Mouse (Mus musculus): ENCODE measurements around the gene Atg13.
A peak's percentile ranks its signal among the peaks of the same experiment; 100 is the strongest.

Atg13 gene

DNA sequence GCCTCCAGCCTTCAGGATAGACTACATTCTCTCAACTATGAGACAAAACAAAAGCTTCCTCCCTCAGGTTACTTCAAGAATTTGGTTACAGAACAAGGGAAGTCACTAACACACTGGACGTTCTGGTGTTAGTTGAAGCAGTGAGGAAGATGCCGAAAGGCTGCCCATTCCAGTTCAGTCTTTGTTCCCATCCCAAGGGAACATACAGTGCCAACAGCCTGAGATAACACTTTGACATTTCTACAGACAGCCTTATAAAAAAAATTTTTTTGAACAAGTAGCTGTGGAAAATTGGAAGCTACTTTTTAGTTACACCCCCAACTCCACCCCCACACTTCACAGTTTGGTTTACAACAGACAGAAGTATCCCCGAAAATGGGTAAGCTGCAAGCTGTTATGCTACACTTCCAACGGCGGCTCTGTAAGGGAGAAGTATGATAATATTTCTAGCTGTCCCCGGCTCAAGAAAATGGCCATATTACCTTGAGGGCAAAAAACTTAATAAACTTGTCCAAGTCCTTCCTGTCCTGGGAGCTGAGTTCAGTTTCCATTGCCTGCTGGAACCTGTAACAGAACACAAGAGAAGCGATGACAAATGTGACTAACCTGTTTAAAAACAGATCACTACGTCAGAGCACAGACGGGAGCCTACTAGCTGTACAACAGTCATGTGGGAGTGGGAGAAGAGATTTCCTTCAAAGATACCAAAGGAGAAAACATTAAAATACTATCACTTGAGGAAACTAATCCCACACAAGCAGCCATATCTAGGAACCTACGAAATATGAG is 14.7 kb downstream of the Atg13 start:
- no peak for DNase-seq (ENCODE audit: low read depth, low spot score)

DNA sequence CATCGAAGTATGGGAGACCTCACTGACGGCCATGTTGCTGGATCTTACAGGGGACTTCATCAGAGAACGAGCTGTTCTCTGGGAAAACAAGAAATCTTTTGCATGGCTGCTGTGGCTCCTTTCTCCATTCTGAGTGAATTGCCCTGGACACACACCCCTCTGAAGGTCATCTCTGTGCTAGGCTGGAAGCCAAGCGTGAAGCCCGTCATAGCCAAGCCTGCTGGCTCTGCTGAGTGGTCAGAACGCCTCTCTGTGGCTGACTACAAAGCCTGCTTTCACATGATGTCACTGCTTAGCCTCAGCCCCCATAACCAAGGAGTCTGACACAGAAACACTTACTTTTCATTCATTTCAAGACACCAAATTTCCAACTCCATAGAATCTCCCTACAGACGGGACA is 20.9 kb downstream of the Atg13 start:
- no peak for DNase-seq (ENCODE audit: low read depth, low spot score)

DNA sequence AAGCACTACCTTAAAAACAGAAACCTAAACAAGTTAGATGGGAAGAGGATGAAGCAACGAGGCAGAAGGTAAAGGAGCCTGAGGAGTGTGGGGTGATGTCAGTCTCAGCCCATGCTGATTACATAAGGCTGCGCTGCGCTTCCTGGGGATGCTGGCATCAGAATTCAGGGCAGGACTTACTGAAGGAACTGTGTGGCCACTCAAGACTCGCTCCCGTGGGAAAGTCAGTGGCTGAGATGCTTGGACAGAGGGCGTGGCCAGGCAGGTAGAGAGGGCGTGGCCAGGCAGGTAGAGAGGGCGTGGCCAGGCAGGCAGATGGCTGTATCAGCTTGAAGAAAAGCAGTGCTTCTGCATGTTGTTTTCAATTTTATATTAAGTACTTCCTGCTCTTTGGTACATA is 26.5 kb downstream of the Atg13 start:
- DNase-seq (ENCODE audit: low read depth, low spot score), result no peak

DNA sequence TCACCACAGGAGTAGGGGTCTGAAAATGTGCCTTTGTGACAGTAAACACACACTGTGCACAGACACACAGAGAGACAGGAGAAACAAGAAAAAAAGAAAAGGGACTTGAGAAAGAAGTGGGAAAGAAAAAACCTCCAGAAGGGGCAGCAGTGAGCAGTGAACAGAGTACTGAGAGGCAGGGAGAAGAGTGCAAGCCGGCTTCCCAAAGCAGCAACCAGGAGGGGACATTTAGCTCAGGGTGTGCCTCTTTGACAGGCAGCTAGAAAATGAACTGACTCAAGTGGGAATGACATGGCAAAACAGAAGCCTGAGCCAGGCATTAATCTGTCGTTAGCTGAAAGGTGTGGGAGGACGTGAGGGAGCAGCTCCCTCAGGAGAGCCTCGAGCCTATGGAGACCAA is 27.5 kb downstream of the Atg13 start:
- DNase-seq (ENCODE audit: low read depth, low spot score), result no peak

DNA sequence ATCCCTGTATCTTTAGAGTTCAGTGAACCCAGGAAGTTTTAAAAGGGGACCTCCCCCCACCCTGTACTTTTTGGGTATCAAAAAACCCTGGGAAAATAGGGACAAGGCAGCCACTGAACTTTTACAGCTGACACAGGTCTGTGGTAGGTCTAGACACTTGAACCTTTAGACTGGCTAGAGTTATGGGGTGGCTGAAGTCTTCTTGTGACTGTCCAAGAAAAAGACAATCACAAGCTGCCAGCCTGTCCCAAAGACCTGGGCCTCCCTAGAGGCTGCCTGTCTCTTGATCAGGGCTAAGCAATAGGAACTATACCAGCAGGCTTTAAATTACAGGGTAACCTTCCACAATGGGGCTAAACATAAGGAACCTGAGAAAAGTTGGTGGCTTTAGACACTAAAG is 33.4 kb downstream of the Atg13 start:
- DNase-seq (ENCODE audit: low read depth, low spot score), result no peak

DNA sequence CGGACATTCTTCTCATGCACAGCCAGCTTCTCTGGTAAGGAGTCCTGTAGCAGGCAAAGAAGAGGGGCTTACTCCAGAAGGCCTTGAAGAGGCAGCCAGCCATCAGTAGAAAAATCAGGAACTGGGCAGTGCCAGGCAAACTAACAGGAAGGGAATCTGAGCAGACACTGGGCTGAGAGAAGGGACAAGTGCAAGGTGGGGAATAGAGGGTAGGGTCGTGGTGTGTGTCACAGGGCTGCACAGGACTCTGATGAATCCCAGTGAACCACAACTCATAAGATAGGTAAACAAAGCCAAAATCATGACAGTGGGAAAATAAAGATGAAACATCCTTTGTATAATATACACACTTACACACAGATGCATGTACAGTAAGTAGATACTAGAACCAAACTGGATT is 34.0 kb downstream of the Atg13 start:
- no peak for DNase-seq (ENCODE audit: low read depth, low spot score)

DNA sequence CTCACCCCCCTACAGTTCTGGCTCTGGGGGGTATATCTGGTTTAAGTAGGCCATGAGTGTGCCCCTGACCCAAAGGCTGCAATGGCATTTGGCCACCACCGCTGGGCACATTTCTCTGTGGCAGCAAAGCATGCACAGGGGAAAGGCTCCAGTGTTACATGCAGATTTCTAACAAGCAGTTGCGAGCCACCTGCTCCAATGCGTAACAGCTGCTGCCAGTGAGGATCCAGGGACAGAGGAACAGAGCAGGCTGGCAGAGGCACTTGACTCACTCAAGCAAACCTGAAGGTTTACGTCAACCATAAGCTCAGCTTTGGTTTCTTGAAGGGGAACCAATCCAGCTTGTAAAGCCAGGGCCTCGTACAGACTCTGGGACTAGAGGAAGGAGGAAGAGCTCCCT is 35.5 kb downstream of the Atg13 start:
- DNase-seq (ENCODE audit: low read depth, low spot score), result no peak

DNA sequence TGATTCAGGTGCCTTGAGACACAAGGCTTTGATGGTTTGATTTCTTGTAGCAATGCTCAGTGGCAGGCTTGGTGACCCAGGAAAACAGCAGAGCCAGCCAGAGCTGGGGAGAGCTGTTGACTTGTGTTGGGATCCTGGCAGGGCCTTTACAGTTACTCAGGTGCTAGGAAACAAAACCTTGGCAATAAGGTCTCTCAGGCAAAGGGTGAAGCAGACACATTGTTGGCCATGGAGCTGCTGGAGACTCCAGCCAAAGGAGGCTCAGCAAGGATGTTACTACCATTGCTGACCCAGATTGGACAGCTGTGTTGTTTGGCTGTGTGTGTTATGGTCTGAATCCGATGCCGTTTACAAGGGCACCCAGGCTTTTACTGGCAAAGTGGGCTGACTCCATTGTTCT is 36.8 kb downstream of the Atg13 start:
- no peak for DNase-seq (ENCODE audit: low read depth, low spot score)

DNA sequence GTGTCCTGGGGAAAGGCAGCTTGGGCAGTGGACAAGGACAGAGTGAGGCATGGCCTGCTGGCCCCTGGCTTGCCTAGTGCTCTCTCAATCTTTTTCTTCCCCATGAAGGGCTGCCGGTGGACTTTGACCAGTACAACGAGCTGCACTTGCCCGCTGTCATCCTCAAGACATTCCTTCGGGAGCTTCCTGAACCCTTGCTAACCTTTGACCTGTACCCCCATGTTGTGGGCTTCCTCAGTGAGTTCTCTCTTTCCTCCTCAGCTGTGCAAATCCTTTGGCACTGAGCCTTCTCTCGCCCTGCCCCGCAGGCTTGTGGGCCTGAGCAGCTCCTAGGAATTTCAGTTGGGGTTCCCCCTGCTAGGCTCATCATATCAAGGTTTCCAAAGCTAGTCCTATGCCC is 40.3 kb downstream of the Atg13 start:
- DNase-seq (ENCODE audit: low read depth, low spot score), result no peak

DNA sequence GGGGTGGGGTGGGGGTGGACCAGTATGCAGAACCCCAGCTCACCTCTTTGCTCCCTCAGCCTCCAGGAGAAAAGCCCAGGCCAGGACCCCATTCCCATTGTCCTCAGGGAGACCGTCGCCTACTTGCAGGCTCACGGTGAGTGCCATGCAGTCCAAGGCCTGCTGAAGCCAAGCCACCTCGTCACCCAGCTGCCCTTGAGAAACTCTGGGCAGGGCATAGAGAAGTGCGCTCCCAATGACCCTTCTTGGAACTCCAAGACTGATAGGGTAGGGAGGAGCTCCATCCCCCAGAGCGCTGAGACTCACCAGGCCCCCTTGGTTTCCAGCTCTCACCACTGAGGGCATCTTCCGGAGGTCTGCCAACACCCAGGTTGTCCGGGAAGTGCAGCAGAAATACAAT is 41.0 kb downstream of the Atg13 start:
- no peak for DNase-seq (ENCODE audit: low read depth, low spot score)

DNA sequence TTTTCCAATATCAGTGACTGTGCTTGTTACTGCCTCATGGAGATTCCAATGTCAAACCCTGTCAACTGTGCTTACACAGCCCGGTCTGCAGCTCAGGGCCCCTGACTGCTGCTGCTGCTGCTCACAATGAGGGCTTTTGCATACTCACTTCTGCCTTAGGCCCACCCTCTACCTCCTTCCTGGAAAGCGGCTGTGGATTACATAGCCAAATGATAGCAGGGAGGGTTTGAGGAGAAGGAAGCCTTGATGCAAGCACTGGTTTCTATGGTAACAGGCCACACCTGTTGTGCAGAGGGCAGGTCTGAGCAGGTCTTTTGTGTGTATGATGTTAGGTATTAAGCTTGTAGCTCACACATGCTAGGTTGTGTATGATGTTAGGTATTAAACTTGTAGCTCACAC is 42.6 kb downstream of the Atg13 start:
- no peak for DNase-seq (ENCODE audit: low read depth, low spot score)

DNA sequence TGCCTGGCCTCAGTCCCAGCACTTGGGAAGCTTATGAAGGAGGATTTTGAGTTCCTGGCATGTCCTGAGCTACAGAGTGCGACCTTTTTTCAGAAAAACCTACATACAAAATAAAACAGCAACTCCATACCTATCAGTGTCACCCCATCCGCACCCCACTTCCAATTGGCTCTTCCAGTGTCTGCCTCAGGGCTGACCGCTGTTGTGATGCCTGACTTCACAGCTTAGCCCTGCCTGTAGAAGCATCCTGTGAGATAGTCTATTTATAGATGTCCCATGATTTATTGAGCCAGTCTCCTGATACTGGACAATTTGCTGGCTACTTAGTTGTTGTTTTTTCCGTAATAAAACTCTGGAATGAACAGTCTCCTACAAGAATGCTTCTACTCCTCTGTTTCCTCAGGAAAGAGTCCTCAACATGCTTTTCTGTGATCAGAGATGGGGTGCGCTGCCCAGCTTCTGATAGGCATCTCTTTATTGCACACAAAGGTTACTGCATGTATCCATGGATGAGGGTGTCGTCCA is 43.9 kb downstream of the Atg13 start:
- no peak for DNase-seq (ENCODE audit: low read depth, low spot score)

DNA sequence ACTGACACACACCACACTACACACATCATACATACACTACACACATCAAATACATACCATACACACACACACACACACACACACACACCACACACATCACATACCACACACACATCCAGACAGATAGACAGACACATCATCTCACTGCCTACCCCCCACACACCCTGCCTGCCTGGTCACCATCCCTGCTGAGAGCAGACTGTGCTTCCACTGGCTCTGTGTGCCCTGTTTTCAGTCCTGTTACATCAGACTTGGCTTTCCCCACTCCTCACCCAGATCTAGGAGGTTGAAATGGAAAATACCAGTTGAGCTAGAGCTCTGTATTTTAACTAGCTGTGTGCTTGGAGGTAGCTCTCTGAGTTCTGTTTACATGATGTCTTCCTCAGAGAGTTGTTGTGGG is 45.6 kb downstream of the Atg13 start:
- no peak for DNase-seq (ENCODE audit: low read depth, low spot score)

DNA sequence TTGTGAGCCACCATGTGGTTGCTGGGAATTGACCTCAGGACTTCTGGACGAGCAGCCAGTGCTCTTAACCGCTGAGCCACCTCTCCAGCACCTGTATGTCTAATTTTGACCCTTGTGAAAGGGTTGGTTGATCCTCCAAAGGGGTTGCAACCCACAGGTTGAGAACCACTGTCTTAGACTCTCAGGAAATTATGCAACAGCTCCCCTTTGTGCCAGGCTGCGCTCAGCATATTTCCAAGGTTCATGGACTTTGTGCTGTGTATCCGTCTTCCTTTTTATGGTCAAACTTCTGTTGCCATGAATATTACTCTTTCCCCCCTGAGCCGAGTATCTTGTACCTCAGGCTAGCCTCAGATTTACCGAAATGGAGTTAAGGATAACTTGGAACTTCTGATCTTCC is 49.4 kb downstream of the Atg13 start:
- DNase-seq (ENCODE audit: low read depth, low spot score), result no peak

DNA sequence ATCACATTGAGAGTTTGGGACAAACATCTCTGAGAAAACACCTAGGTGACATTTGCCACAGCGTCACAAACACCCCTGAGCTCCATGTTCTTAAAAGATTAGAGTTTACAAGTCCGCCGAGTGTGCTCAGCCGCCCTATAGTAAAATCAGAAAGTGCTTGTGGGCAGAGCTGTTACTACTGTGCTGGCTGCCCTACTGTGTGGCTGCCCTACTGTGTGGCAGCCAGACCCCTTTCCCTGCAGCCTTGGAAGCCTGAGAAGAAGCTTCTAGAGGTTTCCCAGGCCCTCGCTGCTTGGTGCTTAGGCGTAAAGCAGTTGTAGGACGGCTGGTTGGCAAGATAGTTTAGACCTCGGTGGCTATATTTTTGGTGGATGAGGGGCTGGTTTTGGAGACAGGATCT is 50.7 kb downstream of the Atg13 start:
- no peak for DNase-seq (ENCODE audit: low read depth, low spot score)

DNA sequence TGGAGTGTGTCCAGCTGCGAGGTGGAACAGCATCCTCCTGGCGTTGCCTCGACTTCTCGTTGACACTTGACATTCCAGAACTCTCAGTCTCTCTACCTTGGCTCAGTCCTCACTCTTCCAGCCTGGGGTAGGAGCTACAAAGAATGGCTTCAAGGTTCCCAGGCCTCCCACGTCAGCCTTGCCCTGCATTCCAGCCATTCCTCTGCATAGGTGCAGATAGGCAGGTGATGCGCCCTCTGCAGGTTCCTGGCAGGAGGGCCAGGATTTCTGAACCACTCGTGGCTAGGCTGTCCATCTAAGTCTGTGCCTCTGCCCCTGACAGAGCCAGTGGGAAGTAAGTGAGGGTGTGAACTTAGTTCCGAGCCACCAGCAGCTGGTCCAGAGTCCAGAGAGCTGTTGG is 53.6 kb downstream of the Atg13 start:
- no peak for DNase-seq (ENCODE audit: low read depth, low spot score)

DNA sequence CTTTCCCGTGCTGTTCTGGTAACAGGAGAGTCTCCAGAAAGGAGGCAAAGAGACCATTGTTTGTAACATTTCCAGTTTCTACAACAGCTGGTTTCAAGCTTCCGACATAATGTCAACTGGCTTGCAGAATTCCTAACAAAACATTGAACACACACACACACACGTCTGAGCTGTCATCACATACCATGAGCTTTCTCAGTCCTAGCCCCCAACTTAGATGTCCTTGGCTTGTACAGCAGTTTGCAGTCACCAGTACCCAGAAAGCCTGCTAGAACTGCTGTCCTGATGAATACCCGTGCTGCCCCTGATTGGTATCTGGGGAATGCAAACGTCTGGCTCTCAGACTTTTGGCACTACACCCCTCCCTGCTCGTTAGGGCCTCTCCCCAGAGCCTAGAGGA is 54.5 kb downstream of the Atg13 start:
- no peak for DNase-seq (ENCODE audit: low read depth, low spot score)

DNA sequence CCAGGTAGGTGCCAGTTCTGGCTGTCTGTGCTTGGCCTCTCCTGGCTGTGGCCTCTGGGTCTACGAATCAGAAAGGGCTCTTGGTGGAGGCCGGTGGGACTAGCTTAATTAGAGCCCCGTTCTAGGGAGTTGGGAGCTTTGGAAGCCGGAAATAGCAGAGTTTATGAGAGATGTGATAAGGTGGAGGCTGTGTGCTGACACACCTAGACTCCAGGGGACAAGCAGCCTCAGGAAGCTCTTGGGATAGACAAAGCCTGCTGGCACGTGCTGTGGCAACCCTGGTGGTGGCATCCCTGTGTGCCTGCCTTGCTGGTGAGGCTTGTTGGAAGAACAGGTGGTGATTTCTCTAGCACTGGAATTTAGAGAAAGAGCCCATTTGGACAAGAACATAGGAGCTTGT is 55.0 kb downstream of the Atg13 start:
- DNase-seq (ENCODE audit: low read depth, low spot score), result no peak

DNA sequence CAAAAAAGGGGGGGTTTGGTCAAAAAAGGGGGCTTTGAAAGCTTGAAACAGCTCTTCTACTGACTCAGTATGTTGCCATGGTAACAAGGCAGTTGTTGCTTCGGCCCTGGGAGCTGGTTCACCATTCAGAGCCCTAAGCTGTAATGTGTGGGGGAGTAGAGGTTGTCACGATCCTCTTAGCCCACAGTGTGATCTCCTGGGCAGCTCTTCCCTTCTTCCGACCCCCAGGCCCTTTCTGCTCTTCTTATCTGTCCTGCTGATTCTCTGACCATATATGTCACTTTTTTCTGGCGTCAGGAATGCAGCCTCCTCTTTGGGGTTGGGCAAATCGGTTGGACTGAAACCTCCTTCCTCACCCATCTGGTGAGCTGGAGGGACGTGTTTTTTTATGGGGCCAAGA is 57.5 kb downstream of the Atg13 start:
- DNase-seq (ENCODE audit: low read depth, low spot score), result no peak

DNA sequence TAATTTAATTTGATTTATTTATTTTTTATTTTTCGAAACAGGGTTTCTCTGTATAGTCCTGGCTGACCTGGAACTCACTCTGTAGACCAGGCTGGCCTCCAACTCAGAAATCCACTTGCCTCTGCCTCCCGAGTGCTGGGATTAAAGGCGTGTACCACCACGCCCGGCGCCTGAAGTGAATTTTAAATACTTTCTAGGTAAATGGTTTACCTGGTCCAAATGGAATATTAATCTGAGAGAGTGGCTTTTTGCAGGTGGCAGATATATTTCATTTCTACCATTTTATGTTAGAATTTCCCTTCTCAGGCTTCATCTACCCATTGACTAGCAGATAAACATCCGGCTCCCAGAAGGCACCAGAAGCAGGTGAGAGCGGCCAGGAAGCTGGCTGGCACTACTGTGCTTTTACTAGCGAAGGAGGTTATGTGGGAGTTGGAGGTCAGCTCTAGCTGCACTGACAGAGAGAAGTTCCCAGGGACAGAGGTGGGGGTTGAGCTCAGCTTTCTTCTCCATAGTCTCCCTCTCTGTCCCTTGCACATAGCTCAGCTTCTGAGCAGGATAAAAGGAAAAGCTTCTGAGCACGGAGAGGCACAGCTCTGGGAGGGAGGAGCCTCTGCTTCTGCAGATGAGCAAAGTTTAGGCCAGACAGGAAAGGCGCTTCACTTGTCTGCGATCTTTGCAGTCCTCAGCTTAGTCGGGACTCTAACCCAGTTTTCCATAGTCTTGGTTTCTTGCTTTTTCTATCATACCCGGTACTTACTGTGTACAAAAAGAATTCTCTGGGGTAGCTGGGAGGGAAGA is 58.7 kb downstream of the Atg13 start:
- no peak for DNase-seq (ENCODE audit: low read depth, low spot score)

DNA sequence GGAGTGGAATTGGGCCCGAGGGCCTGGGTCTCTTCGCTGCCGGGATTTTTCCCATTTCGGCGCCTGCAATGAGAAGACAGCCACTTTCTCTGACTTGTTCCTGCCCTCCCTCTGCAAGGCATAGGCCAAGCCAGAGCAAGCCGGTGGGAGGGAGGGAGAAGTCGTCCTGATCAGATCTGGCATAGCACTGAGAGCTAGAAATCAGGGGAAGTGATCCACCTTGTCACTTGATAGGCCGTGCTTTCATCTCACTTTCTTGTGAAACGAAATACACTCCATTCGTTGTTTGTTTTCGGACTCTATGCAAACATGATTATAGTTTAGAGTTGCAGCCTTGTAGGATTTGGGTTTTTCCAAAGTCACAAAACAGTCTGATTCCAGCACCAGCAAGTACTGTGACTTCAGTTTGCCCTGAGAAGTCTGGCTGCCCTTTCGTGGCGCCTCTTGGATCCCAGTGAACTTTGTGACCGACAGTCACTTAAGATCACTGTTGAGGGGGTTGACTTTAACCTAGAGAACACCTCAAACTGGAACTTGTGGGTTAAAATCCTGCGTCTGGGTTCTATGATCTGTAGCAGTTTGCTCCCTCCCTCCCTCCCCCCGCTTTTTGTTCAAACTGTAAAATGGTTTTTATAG is 59.9 kb downstream of the Atg13 start:
- DNase-seq (ENCODE audit: low read depth, low spot score), result no peak

DNA sequence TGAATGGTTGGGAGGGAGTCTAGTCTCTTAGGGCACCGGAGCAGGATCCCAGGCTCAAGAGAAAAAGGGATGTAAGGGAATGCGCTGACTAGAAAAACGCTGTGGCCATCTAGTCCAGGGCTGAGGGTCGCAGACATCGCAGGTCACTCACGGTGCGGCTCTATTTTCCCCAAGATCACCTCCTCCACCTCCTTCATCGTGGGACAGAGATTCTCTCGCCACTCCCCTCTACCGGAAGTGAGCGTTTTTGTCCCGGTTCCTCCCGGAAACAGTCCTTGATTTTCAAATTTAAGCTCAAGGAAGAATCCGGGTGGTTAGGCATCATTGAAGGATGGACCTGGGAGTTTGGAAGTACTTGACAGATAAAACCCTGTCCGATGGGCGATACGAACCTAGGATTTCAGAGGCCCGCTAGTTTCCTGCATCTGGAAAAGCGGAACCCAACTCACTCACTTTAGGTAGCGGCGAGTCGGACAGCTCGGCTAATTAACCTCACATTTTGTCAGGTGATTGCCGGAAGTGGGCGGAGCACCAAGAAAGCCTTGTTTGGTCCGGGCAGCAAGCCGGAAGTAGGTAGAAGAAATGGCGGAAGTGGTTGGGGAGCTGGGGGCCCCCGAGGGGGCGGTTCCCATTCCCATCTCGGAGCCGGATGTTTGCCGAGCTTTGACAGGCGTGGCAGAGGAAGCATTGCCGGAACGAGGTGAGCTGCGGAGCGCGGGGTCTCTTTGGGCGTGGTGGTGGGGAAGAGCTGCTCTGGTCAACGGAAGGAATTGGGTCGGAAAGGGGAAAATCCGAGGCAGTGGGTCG is 60.6 kb downstream of the Atg13 start, which contains the start of the genes Zfp408 and Arhgap1:
Gene Zfp408 (minus strand): TSS at position 239 of the 807 bp plus-strand sequence.
Gene Arhgap1 (plus strand): TSS at position 308 of the 807 bp plus-strand sequence.
- peak; percentile 95 for DNase-seq (ENCODE audit: low read depth, low spot score)

All from skeletal muscle tissue, adult 2 months (tissue).